Mouse (Mus musculus) CH12.LX (cell line): ENCODE data around the gene Lamc1. TPM values are rescaled to one million over a fixed set of nuclear protein-coding genes. Genes with fewer than 3 reads are reported as not detected.

ENCODE experiments used
- DNase-seq: peaks from one replicate; pipeline ENCODE4 v3.0.0-alpha.2; 2013; ENCODE audit errors: extremely low read depth
- H3K27ac ChIP-seq: 2 replicates; pipeline ENCODE4 v1.5.1; 2012; ENCODE audit warnings: low read depth, mild to moderate bottlenecking, control low read depth, moderate library complexity; ENCODE audit not compliant: insufficient read depth
- H3K27me3 ChIP-seq: replicated peaks from 2 replicates; pipeline ENCODE3; 2012; ENCODE audit warnings: inconsistent platforms
- H3K36me3 ChIP-seq, 2 experiments: replicated peaks in 1 of 2; 2 replicates each; pipeline versions ENCODE3 to v1.6.1; 2012; ENCODE audit warnings: inconsistent platforms in 1 of 2, low read length in 1 of 2, mild to moderate bottlenecking in 1 of 2, mixed read lengths in 1 of 2, moderate library complexity in 1 of 2; ENCODE audit not compliant: control insufficient read depth in 1 of 2, insufficient read depth in 1 of 2
- H3K4me1 ChIP-seq, 2 experiments: 2 replicates each; pipeline ENCODE4 v1.6.1; 2012; ENCODE audit warnings: inconsistent platforms in 1 of 2, moderate library complexity in 1 of 2; ENCODE audit not compliant: insufficient read depth in 2 of 2, control insufficient read depth in 1 of 2
- H3K4me2 ChIP-seq: 2 replicates; pipeline ENCODE4 v1.6.1; 2012; ENCODE audit warnings: low read depth, mild to moderate bottlenecking, control low read depth; ENCODE audit not compliant: poor library complexity, insufficient read depth, severe bottlenecking
- H3K4me3 ChIP-seq, 3 experiments: fragments of 150-350 bp in 1 of 3; sonication (generic) in 1 of 3; replicated peaks in 1 of 3; 2 replicates each; pipeline versions ENCODE3 to v1.5.1; 2011 to 2012; ENCODE audit warnings: low read depth in 2 of 3, low read length in 2 of 3, mild to moderate bottlenecking in 2 of 3, moderate library complexity in 2 of 3, control low read depth in 1 of 3, improper control_type of control experiment in 1 of 3, inconsistent platforms in 1 of 3, mixed read lengths in 1 of 3; ENCODE audit not compliant: poor library complexity in 1 of 3
- H3K79me2 ChIP-seq: replicated peaks from 2 replicates; pipeline ENCODE4 v1.6.1; 2012; ENCODE audit warnings: mild to moderate bottlenecking, moderate library complexity; ENCODE audit not compliant: control insufficient read depth, poor library complexity, insufficient read depth, severe bottlenecking; ENCODE audit errors: extremely low read depth
- H3K9ac ChIP-seq: 2 replicates; pipeline ENCODE4 v1.6.1; 2012; ENCODE audit warnings: low read depth, mild to moderate bottlenecking, control low read depth, moderate library complexity; ENCODE audit not compliant: insufficient read depth
- H3K9me3 ChIP-seq: replicated peaks from 2 replicates; pipeline ENCODE3; 2012; ENCODE audit warnings: low read length, inconsistent platforms, mixed read lengths
- BHLHE40 ChIP-seq: IDR thresholded peaks from 2 replicates; pipeline ENCODE4 v1.6.1; 2011; ENCODE audit warnings: mild to moderate bottlenecking, low read depth, low read length, improper control_type of control experiment
- CHD1 ChIP-seq: IDR thresholded peaks from 2 replicates; pipeline ENCODE4 v1.6.1; 2012; ENCODE audit warnings: low read depth, low read length, improper control_type of control experiment, inconsistent platforms
- CTCF ChIP-seq, 2 experiments: IDR thresholded peaks in 1 of 2; conservative IDR thresholded peaks in 1 of 2; 2 replicates each; pipeline ENCODE4 v1.5.1; 2011 to 2012; ENCODE audit warnings: low read depth in 2 of 2, low read length in 2 of 2, improper control_type of control experiment in 1 of 2, inconsistent platforms in 1 of 2, mild to moderate bottlenecking in 1 of 2, moderate library complexity in 1 of 2
- E2F4 ChIP-seq: IDR thresholded peaks from 2 replicates; pipeline ENCODE4 v1.6.1; 2011; ENCODE audit warnings: low read depth, low read length, improper control_type of control experiment; ENCODE audit not compliant: insufficient replicate concordance
- ELF1 ChIP-seq: IDR thresholded peaks from 2 replicates; pipeline ENCODE4 v1.6.1; 2014; ENCODE audit warnings: low read depth, mild to moderate bottlenecking, inconsistent platforms, low read length, improper control_type of control experiment
- ETS1 ChIP-seq: conservative IDR thresholded peaks from 2 replicates; pipeline ENCODE4 v1.6.1; 2012; ENCODE audit warnings: low read depth, mild to moderate bottlenecking, inconsistent platforms, low read length, improper control_type of control experiment, moderate library complexity
- GABPA ChIP-seq: IDR thresholded peaks from 2 replicates; pipeline ENCODE4 v1.6.1; 2012; ENCODE audit warnings: low read depth, low read length, improper control_type of control experiment, inconsistent platforms; ENCODE audit not compliant: insufficient replicate concordance
- HCFC1 ChIP-seq: IDR thresholded peaks from 2 replicates; pipeline ENCODE4 v1.6.1; 2012; ENCODE audit warnings: low read depth, mild to moderate bottlenecking, inconsistent platforms, low read length, improper control_type of control experiment
- JUN ChIP-seq: IDR thresholded peaks from 2 replicates; pipeline ENCODE4 v1.6.1; 2011; ENCODE audit warnings: low read depth, mild to moderate bottlenecking, low read length, improper control_type of control experiment, moderate library complexity; ENCODE audit not compliant: insufficient read depth
- JUND ChIP-seq: conservative IDR thresholded peaks from 2 replicates; pipeline ENCODE4 v1.6.1; 2011; ENCODE audit warnings: low read depth, low read length, improper control_type of control experiment
- KAT2A ChIP-seq: IDR thresholded peaks from 2 replicates; pipeline ENCODE4 v1.6.1; 2012; ENCODE audit warnings: low read length, improper control_type of control experiment, inconsistent platforms; ENCODE audit not compliant: insufficient replicate concordance
- MAFK ChIP-seq: IDR thresholded peaks from 2 replicates; pipeline ENCODE4 v1.6.1; 2011; ENCODE audit warnings: low read length, improper control_type of control experiment; ENCODE audit not compliant: insufficient replicate concordance
- MAZ ChIP-seq: IDR thresholded peaks from 2 replicates; pipeline ENCODE4 v1.6.1; 2012; ENCODE audit warnings: low read depth, mild to moderate bottlenecking, inconsistent platforms, low read length, improper control_type of control experiment, moderate library complexity
- MXI1 ChIP-seq: IDR thresholded peaks from 2 replicates; pipeline ENCODE4 v1.6.1; 2011; ENCODE audit warnings: mild to moderate bottlenecking, low read depth, low read length, improper control_type of control experiment
- MYC ChIP-seq: IDR thresholded peaks from 2 replicates; pipeline ENCODE4 v1.6.1; 2011; ENCODE audit warnings: low read depth, mild to moderate bottlenecking, improper control_type of control experiment, low read length
- NELFE ChIP-seq: IDR thresholded peaks from 2 replicates; pipeline ENCODE4 v1.6.1; 2011; ENCODE audit warnings: low read depth, low read length, improper control_type of control experiment
- NRF1 ChIP-seq: IDR thresholded peaks from 2 replicates; pipeline ENCODE4 v1.6.1; 2014; ENCODE audit warnings: low read depth, mild to moderate bottlenecking, inconsistent platforms, low read length, improper control_type of control experiment, moderate library complexity
- PAX5 ChIP-seq: IDR thresholded peaks from 2 replicates; pipeline ENCODE4 v1.6.1; 2012; ENCODE audit warnings: low read length, inconsistent platforms, mixed read lengths
- RCOR1 ChIP-seq: conservative IDR thresholded peaks from 2 replicates; pipeline ENCODE4 v1.6.1; 2012; ENCODE audit warnings: low read depth, mild to moderate bottlenecking, inconsistent platforms, low read length, improper control_type of control experiment
- SIN3A ChIP-seq: IDR thresholded peaks from 2 replicates; pipeline ENCODE4 v1.6.1; 2012; ENCODE audit warnings: low read length, improper control_type of control experiment, inconsistent platforms
- TCF12 ChIP-seq: IDR thresholded peaks from 2 replicates; pipeline ENCODE4 v1.6.1; 2014; ENCODE audit warnings: low read depth, mild to moderate bottlenecking, inconsistent platforms, low read length, improper control_type of control experiment
- UBTF ChIP-seq: IDR thresholded peaks from 2 replicates; pipeline ENCODE4 v1.6.1; 2012; ENCODE audit warnings: low read depth, mild to moderate bottlenecking, inconsistent platforms, low read length, improper control_type of control experiment, moderate library complexity
- USF1 ChIP-seq: IDR thresholded peaks from 2 replicates; pipeline ENCODE4 v1.6.1; 2014; ENCODE audit warnings: low read depth, mild to moderate bottlenecking, inconsistent platforms, low read length, improper control_type of control experiment
- USF2 ChIP-seq: conservative IDR thresholded peaks from 2 replicates; pipeline ENCODE4 v1.6.1; 2011; ENCODE audit warnings: low read depth, low read length, improper control_type of control experiment
- ZC3H11A ChIP-seq: IDR thresholded peaks from 2 replicates; pipeline ENCODE4 v1.6.1; 2012; ENCODE audit warnings: low read depth, mild to moderate bottlenecking, inconsistent platforms, low read length, improper control_type of control experiment
- ZKSCAN1 ChIP-seq: IDR thresholded peaks from 2 replicates; pipeline ENCODE4 v1.6.1; 2012; ENCODE audit warnings: low read depth, inconsistent platforms, low read length, improper control_type of control experiment, borderline replicate concordance
- dilution Hi-C: fragments of 300-500 bp; cut with MboI; formaldehyde crosslinking; loops from 2 replicates; pipeline ENCODE4 v1.14.3; 2020; ENCODE audit warnings: low sequenced_read_pairs; ENCODE audit not compliant: extremely low pct_unique_long_range_greater_than_20kb, extremely low pct_ligation_motif_present
- in situ Hi-C: fragments of 300-500 bp; cut with MboI; formaldehyde crosslinking; loops from 3 replicates; pipeline ENCODE4 v1.14.3; 2019; ENCODE audit warnings: low sequenced_read_pairs, low pct_ligation_motif_present, low pct_unique_long_range_greater_than_20kb, mixed read lengths
- polyA plus RNA-seq: library from polyadenylated mRNA; unstranded; fragments of >175 nt; gene quantifications from 2 replicates; pipeline ENCODE4 v1.2.1, GENCODE M21; 2012; ENCODE audit warnings: low read depth; ENCODE audit not compliant: insufficient read length
- total RNA-seq, 2 experiments: library from RNA; depleted of rRNA; stranded (reverse); fragments of 300-350 nt in 1 of 2; fragments of >200 nt in 1 of 2; gene quantifications; 2 replicates each; pipeline ENCODE4 v1.2.3; 2012 to 2014

The Lamc1 gene
- total and polyA plus RNA-seq, 3 experiments, result 5.7 to 16.7 (median 10.5) TPM

DNA sequence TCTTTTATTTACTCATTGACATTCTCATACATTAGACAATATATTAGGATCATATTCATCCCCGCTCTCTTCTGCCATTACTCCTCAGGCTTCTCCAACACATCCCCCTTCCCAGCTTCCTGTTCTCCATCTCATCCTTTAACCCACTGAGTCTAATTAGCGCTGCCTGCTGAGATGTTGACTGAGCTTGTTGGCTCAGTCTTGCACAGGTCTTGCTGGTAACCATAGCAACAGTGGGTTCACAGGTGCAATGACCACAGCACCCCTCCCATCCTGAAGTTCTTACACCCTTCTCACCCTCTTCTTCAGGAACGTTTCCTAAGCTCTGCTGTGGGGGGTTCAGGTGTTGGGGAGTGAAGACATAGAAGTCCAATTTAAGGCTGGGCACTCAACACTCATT is 28.0 kb upstream of the Lamc1 start:
- TF ChIP-seq UBTF (no peak), HCFC1 (no peak), NRF1 (no peak), KAT2A (no peak), ETS1 (no peak), MYC (no peak), NELFE (no peak), ZKSCAN1 (no peak), USF1 (no peak), MAZ (no peak), SIN3A (no peak), BHLHE40 (no peak), TCF12 (no peak), PAX5 (no peak), CTCF (conservative IDR thresholded peaks at IDR 0.05 in 1 of 2, IDR thresholded peaks at IDR 0.05 in 1 of 2; ENCODE audit: low read depth in 2 of 2, low read length in 2 of 2) (no peak), JUND (no peak), JUN (no peak), MAFK (no peak), ZC3H11A (no peak)
- TF ChIP-seq, all 38 proteins: peak for 0

DNA sequence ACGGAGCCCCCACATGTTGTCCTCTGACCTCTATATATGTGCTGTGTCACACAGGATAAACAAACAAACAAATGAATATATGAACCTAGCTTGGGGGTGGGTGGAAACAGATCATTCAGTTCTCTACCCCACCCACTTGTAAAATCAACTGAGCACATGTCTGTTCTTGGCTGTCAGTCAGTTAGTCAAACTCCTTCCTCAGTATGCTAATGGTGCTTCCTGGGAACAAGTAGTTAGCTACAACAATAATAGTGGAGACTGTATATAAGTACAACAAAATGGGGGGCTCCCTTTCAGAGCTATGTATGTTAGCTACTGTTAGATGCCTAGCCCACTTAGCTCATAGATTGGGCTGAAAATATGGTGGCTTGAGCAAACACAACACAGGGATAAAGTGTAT is 24.6 kb upstream of the Lamc1 start:
- H3K9me3 ChIP-seq, result no peaks in the 10 kb centered on the region
- dilution Hi-C loops, result no loop called here
- H3K36me3 ChIP-seq, result no peaks in the 10 kb centered on the region
- TF ChIP-seq NRF1, result no peak
- TF ChIP-seq SIN3A, result no peak
- TF ChIP-seq CHD1, result no peak
- no peak for TF ChIP-seq USF1
- TF ChIP-seq MAFK, result no peak
- no peak for TF ChIP-seq E2F4
- TF ChIP-seq USF2, result no peak
- TF ChIP-seq HCFC1, result no peak
- TF ChIP-seq CTCF (conservative IDR thresholded peaks at IDR 0.05 in 1 of 2, IDR thresholded peaks at IDR 0.05 in 1 of 2; ENCODE audit: low read depth in 2 of 2, low read length in 2 of 2), result no peak
- TF ChIP-seq RCOR1, result no peak
- TF ChIP-seq ELF1, result no peak
- no peak for TF ChIP-seq GABPA
- no peak for TF ChIP-seq MXI1
- TF ChIP-seq ETS1, result no peak
- TF ChIP-seq MYC, result no peak
- TF ChIP-seq BHLHE40, result no peak
- no peak for TF ChIP-seq MAZ
- H3K9ac ChIP-seq, result no peak overlapping the region
- H3K4me2 ChIP-seq, result no peak overlapping the region
- no peaks in the 10 kb centered on the region for H3K79me2 ChIP-seq
- no peak overlapping the region for H3K4me3 ChIP-seq
- H3K27me3 ChIP-seq, result no peaks in the 10 kb centered on the region
- no peaks in the 10 kb centered on the region for H3K4me1 ChIP-seq
- no peak for DNase-seq
- in situ Hi-C loops, result no loop called here
- no peak overlapping the region for H3K27ac ChIP-seq

More for the DNA sequence above, 28.0 kb upstream of the Lamc1 start:
- dilution Hi-C loops (no loop called here), in situ Hi-C loops (no loop called here)
- Histone ChIP-seq H3K4me2 (no peak overlapping the region), H3K27me3 (no peaks in the 10 kb centered on the region), H3K36me3 (no peaks in the 10 kb centered on the region), H3K27ac (no peak overlapping the region), H3K79me2 (no peaks in the 10 kb centered on the region), H3K4me3 (no peak overlapping the region), H3K9me3 (peaks cover 2% of the 10 kb centered on the region), H3K9ac (no peak overlapping the region), H3K4me1 (no peaks in the 10 kb centered on the region)
- DNase-seq, result no peak
